12 mouse cellular contexts compared by ENCODE assay signal in genomic region chr7:143340601-143341281, GRCm38 (mm10).
DNase-seq lines count a peak whose midpoint lies in the region; ATAC-seq lines count a peak whose summit lies in the region.
"Had no signal": no experiment of that assay in that cellular context is flagged by ENCODE, and none has a peak within 500 bp of the region (broad histone marks: within the 10 kb centered on the region; RNA-seq: fewer than 3 reads in every experiment).

No protein-coding gene starts in this region.

- intact Hi-C loops in left cerebral cortex, postnatal 4 days (cut with DNase I): no loop called here
- intact Hi-C loops in left cerebral cortex, postnatal 36 days (cut with DNase I): no loop called here

- peaks cover 55% of the 10 kb centered on the region for H3K27me3 ChIP-seq in forebrain, embryonic 15.5 days
- no peaks in the 10 kb centered on the region for H3K27me3 ChIP-seq in kidney, embryonic 16.5 days (ENCODE audit: insufficient read depth, low read length)

- peak; percentile 93 for ATAC-seq in forebrain, embryonic 15.5 days (replicated peaks)
- ATAC-seq in kidney, embryonic 16.5 days (ENCODE audit: low FRiP score, low TSS enrichment): peak; percentile 64
- ATAC-seq: liver, postnatal 0 days had no signal

- H3K36me3 ChIP-seq in forebrain, embryonic 15.5 days: no peaks in the 10 kb centered on the region
- no peaks in the 10 kb centered on the region for H3K36me3 ChIP-seq in kidney, embryonic 16.5 days (ENCODE audit: insufficient read depth, low read length)
- H3K36me3 ChIP-seq: embryonic facial prominence, embryonic 12.5 days had no signal

- H3K9ac ChIP-seq in forebrain, embryonic 15.5 days (replicated peaks): no peak overlapping the region
- H3K9ac ChIP-seq in kidney, embryonic 16.5 days (replicated peaks; ENCODE audit: low read length): no peak overlapping the region
- H3K9ac ChIP-seq: embryonic facial prominence, embryonic 12.5 days; liver, postnatal 0 days had no signal

- peaks cover 28% of the 10 kb centered on the region for H3K4me1 ChIP-seq in forebrain, embryonic 15.5 days
- peaks cover 26% of the 10 kb centered on the region for H3K4me1 ChIP-seq in kidney, embryonic 16.5 days (ENCODE audit: insufficient read depth, low read length)

- no peak overlapping the region for H3K27ac ChIP-seq in forebrain, embryonic 15.5 days (replicated peaks)
- no peak overlapping the region for H3K27ac ChIP-seq in kidney, embryonic 16.5 days (ENCODE audit: low read length)
- H3K27ac ChIP-seq: embryonic facial prominence, embryonic 12.5 days had no signal

- peak; percentile 46 for DNase-seq in left cerebral cortex, postnatal 4 days
- no peak for DNase-seq in left cerebral cortex, postnatal 36 days (ENCODE audit: low spot score in 2 of 2)
- DNase-seq in retina, postnatal 1 day: peak; percentile 94
- no peak for DNase-seq in Muller cell, postnatal 12 days (ENCODE audit: inconsistent ontology term)
- DNase-seq in left cerebral cortex, adult 18-20 months (ENCODE audit: low spot score in 2 of 2): no peak
- no peak for DNase-seq in left cerebral cortex, adult 8-10 months (ENCODE audit: low spot score in 2 of 2)
- DNase-seq: heart, adult 18-20 months; liver, postnatal 0 days; thymus, adult 2 months had no signal

- H3K9me3 ChIP-seq in forebrain, embryonic 15.5 days: no peaks in the 10 kb centered on the region; the same call in 1 of the 2 replicates
- H3K9me3 ChIP-seq in kidney, embryonic 16.5 days (ENCODE audit: low read length): no peaks in the 10 kb centered on the region

- H3K4me2 ChIP-seq in forebrain, embryonic 15.5 days (replicated peaks): no peak overlapping the region
- H3K4me2 ChIP-seq in kidney, embryonic 16.5 days (replicated peaks; ENCODE audit: low read depth, low read length): no peak overlapping the region
- H3K4me2 ChIP-seq: embryonic facial prominence, embryonic 12.5 days had no signal

- H3K4me3 ChIP-seq in forebrain, embryonic 15.5 days: no peak overlapping the region
- no peak overlapping the region for H3K4me3 ChIP-seq in kidney, embryonic 16.5 days (ENCODE audit: low read length)
- H3K4me3 ChIP-seq: embryonic facial prominence, embryonic 12.5 days had no signal

- WGBS in forebrain, embryonic 15.5 days: 7% methylated on average over 15 of the region's 15 CpGs
- 31% methylated on average over 15 of the region's 15 CpGs for WGBS in kidney, embryonic 16.5 days

Comparison
In these comparisons a context has a peak if more than half of its experiments do, and no peak if none do; other contexts are left out.
1. DNase-seq: peak in left cerebral cortex, postnatal 4 days (single experiment) and retina, postnatal 1 day (single experiment); none in left cerebral cortex, postnatal 36 days (0 of 2), Muller cell, postnatal 12 days (single experiment), left cerebral cortex, adult 18-20 months (0 of 2) and left cerebral cortex, adult 8-10 months (0 of 2).